Mouse (Mus musculus): Measurements from ENCODE around the gene Hexb. TPM values are rescaled to one million over a fixed set of nuclear protein-coding genes. Genes with fewer than 3 reads are reported as not detected.

Gene Hexb
- polyA plus RNA-seq, 1 experiment from 2014 or later = 46.5 TPM

DNA sequence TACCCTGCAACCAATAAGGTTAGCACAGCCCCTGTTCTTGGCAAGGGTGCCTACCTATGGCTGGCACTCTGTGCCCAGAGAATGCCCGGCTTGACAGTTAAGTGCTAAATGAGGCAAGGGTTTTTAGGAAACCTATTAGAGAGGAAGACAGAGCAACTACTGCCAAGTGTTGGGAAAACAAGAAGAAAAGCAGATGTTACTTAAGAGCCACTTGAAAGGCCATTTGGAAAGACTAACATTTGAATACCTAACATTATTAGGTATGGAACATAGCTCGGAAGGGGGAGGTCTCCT, 1.3 kb downstream of the Hexb start:
- no peak for ATAC-seq (replicated peaks; ENCODE audit: extremely low read depth, insufficient read depth, low FRiP score)
- no peaks in the 10 kb centered on the region for H3K27me3 ChIP-seq (ENCODE audit: control insufficient read depth, insufficient read depth, low read length)
- H3K27ac ChIP-seq (ENCODE audit: low read length) = no peak overlapping the region
- no peaks in the 10 kb centered on the region for H3K36me3 ChIP-seq (ENCODE audit: control insufficient read depth, insufficient read depth)
- 82% methylated on average over 2 of the region's 2 CpGs for WGBS
- no peaks in the 10 kb centered on the region for H3K9me3 ChIP-seq (replicated peaks; ENCODE audit: control insufficient read depth, low read length)
- H3K4me2 ChIP-seq (ENCODE audit: low read depth, low read length) = no peak overlapping the region
- no peak overlapping the region for H3K9ac ChIP-seq (ENCODE audit: low read length)
- H3K4me3 ChIP-seq (ENCODE audit: low read length) = no peak overlapping the region
- peaks cover 2% of the 10 kb centered on the region; the same call in 1 of the 2 replicates for H3K4me1 ChIP-seq (ENCODE audit: control insufficient read depth, insufficient read depth, low read length)

DNA sequence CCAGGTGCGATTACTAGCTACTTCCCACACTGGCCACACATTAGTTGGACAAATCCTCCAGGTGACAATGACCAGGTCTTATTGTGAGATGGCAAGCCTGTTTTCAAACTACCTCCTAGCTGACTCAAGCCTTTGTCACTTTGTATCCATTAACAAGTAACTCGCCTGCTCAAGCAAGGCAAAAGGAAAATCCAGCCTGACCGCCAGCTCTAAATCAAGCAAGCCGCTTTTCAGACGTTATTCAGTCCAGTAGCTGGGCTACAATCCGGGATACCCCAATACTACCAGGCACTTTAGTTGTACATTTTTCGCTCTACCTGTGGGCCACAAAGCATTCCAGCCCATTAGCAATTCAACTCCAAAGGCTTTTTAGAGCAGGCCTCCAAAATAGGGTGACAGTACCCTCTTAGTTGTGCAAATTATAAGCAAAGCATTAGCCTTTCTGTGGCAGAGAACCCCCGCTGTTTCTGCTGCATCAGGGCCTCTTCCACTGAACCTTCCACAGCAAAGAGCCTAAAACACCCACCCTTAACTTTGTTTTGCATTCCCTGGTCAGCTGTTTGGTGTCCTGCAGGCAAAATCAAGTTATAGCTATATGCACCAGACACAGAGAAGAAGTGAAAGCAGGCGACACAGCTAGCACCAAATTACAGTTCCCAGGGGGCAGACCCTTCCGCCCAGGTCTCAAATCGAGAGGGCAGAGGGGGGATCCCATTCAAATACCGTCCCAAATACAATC, 1.8 kb downstream of the Hexb start:
- H3K4me3 ChIP-seq (ENCODE audit: low read length) = no peak overlapping the region
- no peak for ATAC-seq (replicated peaks; ENCODE audit: extremely low read depth, insufficient read depth, low FRiP score)
- H3K9ac ChIP-seq (ENCODE audit: low read length) = no peak overlapping the region
- H3K9me3 ChIP-seq (replicated peaks; ENCODE audit: control insufficient read depth, low read length) = no peaks in the 10 kb centered on the region
- H3K27ac ChIP-seq (ENCODE audit: low read length) = no peak overlapping the region
- no peaks in the 10 kb centered on the region for H3K36me3 ChIP-seq (ENCODE audit: control insufficient read depth, insufficient read depth)
- peaks cover 2% of the 10 kb centered on the region; the same call in 1 of the 2 replicates for H3K4me1 ChIP-seq (ENCODE audit: control insufficient read depth, insufficient read depth, low read length)
- H3K4me2 ChIP-seq (ENCODE audit: low read depth, low read length) = no peak overlapping the region
- H3K27me3 ChIP-seq (ENCODE audit: control insufficient read depth, insufficient read depth, low read length) = no peaks in the 10 kb centered on the region
- WGBS = 81% methylated on average over 12 of the region's 12 CpGs

DNA sequence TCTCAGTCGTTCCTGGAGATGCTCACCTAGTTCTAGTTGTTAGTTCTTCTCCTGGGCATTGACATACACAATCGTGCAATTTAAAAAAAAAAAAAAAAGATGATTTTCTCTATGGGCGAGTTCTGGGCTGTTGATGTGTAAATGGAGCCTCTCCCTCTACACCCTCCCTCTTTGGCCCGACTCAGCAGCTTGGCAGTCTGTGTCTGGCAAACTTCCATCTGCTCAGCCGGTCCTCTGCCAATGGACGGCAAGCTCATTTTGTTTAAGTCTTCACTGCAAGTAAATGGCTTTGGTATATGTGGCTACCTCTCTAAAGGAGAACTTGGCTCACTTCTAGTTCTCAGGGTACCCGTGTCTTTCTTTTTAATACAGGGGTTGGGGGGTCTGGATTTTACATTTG, 4.7 kb downstream of the Hexb start:
- no peak overlapping the region for H3K27ac ChIP-seq (ENCODE audit: low read length)
- H3K4me2 ChIP-seq (ENCODE audit: low read depth, low read length) = no peak overlapping the region
- WGBS = 38% methylated on average over 7 of the region's 7 CpGs
- H3K9ac ChIP-seq (ENCODE audit: low read length) = no peak overlapping the region
- no peak for ATAC-seq (replicated peaks; ENCODE audit: extremely low read depth, insufficient read depth, low FRiP score)
- H3K36me3 ChIP-seq (ENCODE audit: control insufficient read depth, insufficient read depth) = no peaks in the 10 kb centered on the region
- no peaks in the 10 kb centered on the region for H3K27me3 ChIP-seq (ENCODE audit: control insufficient read depth, insufficient read depth, low read length)
- H3K4me3 ChIP-seq (ENCODE audit: low read length) = no peak overlapping the region
- peaks cover 2% of the 10 kb centered on the region; the same call in 1 of the 2 replicates for H3K4me1 ChIP-seq (ENCODE audit: control insufficient read depth, insufficient read depth, low read length)
- no peaks in the 10 kb centered on the region for H3K9me3 ChIP-seq (replicated peaks; ENCODE audit: control insufficient read depth, low read length)

DNA sequence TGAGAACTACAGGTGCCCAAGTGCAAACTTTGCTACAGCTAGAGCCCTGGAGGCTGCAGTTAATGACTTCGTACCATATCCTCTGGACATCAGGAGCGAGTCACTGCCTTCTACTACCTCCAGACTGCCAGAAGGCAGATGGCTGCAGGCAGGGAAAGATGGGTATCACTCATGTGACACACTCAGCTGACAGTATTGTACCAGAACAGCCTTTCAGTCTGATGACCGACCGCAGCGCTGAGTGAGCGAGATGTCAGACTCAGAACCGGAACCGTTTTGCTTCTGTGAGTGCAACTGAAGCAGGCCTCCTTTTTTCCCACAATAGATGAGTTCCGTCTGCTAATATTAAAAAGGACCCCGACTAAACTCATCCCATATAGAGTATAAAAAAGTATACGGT, 5.5 kb downstream of the Hexb start:
- H3K4me1 ChIP-seq (ENCODE audit: control insufficient read depth, insufficient read depth, low read length) = peaks cover 5% of the 10 kb centered on the region
- 88% methylated on average over 11 of the region's 11 CpGs for WGBS
- no peak overlapping the region for H3K4me2 ChIP-seq (ENCODE audit: low read depth, low read length)
- no peak for ATAC-seq (replicated peaks; ENCODE audit: extremely low read depth, insufficient read depth, low FRiP score)
- H3K27me3 ChIP-seq (ENCODE audit: control insufficient read depth, insufficient read depth, low read length) = no peaks in the 10 kb centered on the region
- H3K9ac ChIP-seq (ENCODE audit: low read length) = no peak overlapping the region
- no peaks in the 10 kb centered on the region for H3K36me3 ChIP-seq (ENCODE audit: control insufficient read depth, insufficient read depth)
- no peak overlapping the region for H3K27ac ChIP-seq (ENCODE audit: low read length)
- H3K4me3 ChIP-seq (ENCODE audit: low read length) = no peak overlapping the region
- H3K9me3 ChIP-seq (replicated peaks; ENCODE audit: control insufficient read depth, low read length) = no peaks in the 10 kb centered on the region

DNA sequence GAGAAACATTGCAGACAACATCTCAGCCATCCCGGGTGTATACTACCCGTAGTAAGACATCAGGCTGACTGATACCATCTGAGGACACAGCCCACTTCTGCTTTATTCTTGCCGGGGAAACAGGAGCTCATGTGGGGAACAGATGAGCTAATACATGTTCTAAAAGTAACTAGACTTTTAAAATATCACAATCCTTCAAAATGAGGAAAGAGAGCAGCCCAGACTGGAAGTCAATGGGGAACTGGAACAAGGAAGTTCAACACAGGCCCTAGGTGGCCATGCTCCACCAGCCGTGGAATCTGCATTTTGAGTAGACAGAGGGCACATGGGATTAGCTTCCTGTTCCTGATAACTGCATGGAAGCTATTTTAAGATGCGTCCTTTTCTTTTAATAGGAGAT, 10.5 kb downstream of the Hexb start:
- H3K27ac ChIP-seq (ENCODE audit: low read length) = no peak overlapping the region
- no peak for ATAC-seq (replicated peaks; ENCODE audit: extremely low read depth, insufficient read depth, low FRiP score)
- no peak overlapping the region for H3K9ac ChIP-seq (ENCODE audit: low read length)
- H3K4me2 ChIP-seq (ENCODE audit: low read depth, low read length) = no peak overlapping the region
- H3K4me3 ChIP-seq (ENCODE audit: low read length) = no peak overlapping the region
- WGBS = 59% methylated on average over 5 of the region's 5 CpGs
- H3K9me3 ChIP-seq (replicated peaks; ENCODE audit: control insufficient read depth, low read length) = no peaks in the 10 kb centered on the region
- H3K27me3 ChIP-seq (ENCODE audit: control insufficient read depth, insufficient read depth, low read length) = no peaks in the 10 kb centered on the region
- no peaks in the 10 kb centered on the region for H3K36me3 ChIP-seq (ENCODE audit: control insufficient read depth, insufficient read depth)
- peaks cover 13% of the 10 kb centered on the region for H3K4me1 ChIP-seq (ENCODE audit: control insufficient read depth, insufficient read depth, low read length)

DNA sequence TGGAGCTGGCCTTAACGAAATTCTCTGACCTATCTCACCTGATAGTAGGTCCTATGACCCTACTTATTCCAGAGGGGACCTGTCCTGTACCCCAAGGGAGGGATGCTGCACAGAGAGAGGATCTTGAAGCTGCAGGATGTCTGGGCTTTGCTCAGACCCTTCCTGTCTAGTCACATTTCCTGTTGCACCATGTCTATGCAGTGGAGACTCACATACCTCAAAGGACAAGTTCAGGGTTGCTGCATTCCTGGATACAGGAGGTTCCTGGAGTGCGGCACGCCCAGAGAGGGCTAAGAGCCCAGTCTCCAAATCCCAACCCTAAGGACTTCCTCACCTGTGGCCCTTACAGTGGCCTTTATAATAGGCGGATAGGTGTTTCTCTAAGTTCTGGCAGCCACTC, 11.8 kb downstream of the Hexb start:
- WGBS = 74% methylated on average over 4 of the region's 4 CpGs
- Histone ChIP-seq H3K4me2 (ENCODE audit: low read depth, low read length) (no peak overlapping the region), H3K9me3 (replicated peaks; ENCODE audit: control insufficient read depth, low read length) (no peaks in the 10 kb centered on the region), H3K4me1 (ENCODE audit: control insufficient read depth, insufficient read depth, low read length) (peaks cover 13% of the 10 kb centered on the region), H3K36me3 (ENCODE audit: control insufficient read depth, insufficient read depth) (no peaks in the 10 kb centered on the region), H3K27ac (ENCODE audit: low read length) (no peak overlapping the region), H3K4me3 (ENCODE audit: low read length) (no peak overlapping the region), H3K9ac (ENCODE audit: low read length) (no peak overlapping the region), H3K27me3 (ENCODE audit: control insufficient read depth, insufficient read depth, low read length) (no peaks in the 10 kb centered on the region)
- no peak for ATAC-seq (replicated peaks; ENCODE audit: extremely low read depth, insufficient read depth, low FRiP score)

DNA sequence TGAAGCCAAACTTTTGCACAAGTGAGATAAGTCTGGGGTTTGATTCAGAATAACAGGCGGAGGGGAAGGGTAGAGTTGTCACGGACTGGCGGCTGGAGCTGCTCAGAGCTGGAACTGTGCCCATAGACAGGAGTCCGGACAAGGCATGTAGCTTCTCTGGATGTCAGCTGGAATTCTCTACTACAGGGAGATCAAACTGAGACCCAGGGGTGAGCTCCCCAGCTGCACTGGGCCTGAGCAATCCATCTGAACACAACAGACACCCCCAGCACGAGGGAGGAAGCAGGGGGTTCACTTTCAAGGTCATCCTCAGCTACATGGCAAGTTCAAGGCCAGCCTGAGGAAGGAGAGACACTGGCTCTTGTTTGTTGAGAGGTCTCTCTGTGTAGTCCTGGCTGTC, 13.5 kb downstream of the Hexb start:
- no peak overlapping the region for H3K4me2 ChIP-seq (ENCODE audit: low read depth, low read length)
- H3K27me3 ChIP-seq (ENCODE audit: control insufficient read depth, insufficient read depth, low read length) = no peaks in the 10 kb centered on the region
- peak overlapping the region; percentile 67 for H3K27ac ChIP-seq (ENCODE audit: low read length)
- no peak overlapping the region for H3K9ac ChIP-seq (ENCODE audit: low read length)
- H3K9me3 ChIP-seq (replicated peaks; ENCODE audit: control insufficient read depth, low read length) = no peaks in the 10 kb centered on the region
- H3K4me1 ChIP-seq (ENCODE audit: control insufficient read depth, insufficient read depth, low read length) = peaks cover 13% of the 10 kb centered on the region
- WGBS = 32% methylated on average over 5 of the region's 5 CpGs
- peak; percentile 28; the same call in 1 of the 2 replicates for ATAC-seq (replicated peaks; ENCODE audit: extremely low read depth, insufficient read depth, low FRiP score)
- no peak overlapping the region for H3K4me3 ChIP-seq (ENCODE audit: low read length)
- H3K36me3 ChIP-seq (ENCODE audit: control insufficient read depth, insufficient read depth) = peaks cover 4% of the 10 kb centered on the region

DNA sequence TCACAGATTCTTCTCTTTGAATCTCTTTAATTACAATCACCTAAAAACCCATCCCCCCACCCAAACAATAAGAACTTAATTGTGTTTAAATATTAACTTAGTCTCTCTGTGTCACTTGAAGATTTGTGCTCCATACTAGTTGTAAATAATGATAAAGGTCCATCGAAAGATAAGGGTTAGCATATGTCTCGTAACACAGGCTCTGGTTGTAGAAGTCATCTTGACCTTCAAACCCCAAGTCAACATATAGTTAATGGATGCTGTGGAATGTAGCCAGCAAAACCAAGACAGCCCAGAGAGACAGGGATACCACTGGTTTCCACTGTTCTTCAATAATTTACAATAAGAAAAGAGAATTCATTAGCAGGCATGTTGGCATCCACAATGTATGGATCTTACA, 14.0 kb downstream of the Hexb start:
- WGBS = 79% methylated on average over 2 of the region's 2 CpGs
- Histone ChIP-seq H3K9ac (ENCODE audit: low read length) (no peak overlapping the region), H3K27me3 (ENCODE audit: control insufficient read depth, insufficient read depth, low read length) (no peaks in the 10 kb centered on the region), H3K4me1 (ENCODE audit: control insufficient read depth, insufficient read depth, low read length) (peaks cover 13% of the 10 kb centered on the region), H3K27ac (ENCODE audit: low read length) (no peak overlapping the region; the same call in 1 of the 2 replicates), H3K4me3 (ENCODE audit: low read length) (no peak overlapping the region), H3K9me3 (replicated peaks; ENCODE audit: control insufficient read depth, low read length) (no peaks in the 10 kb centered on the region), H3K4me2 (ENCODE audit: low read depth, low read length) (no peak overlapping the region), H3K36me3 (ENCODE audit: control insufficient read depth, insufficient read depth) (peaks cover 8% of the 10 kb centered on the region)
- ATAC-seq (replicated peaks; ENCODE audit: extremely low read depth, insufficient read depth, low FRiP score) = no peak

DNA sequence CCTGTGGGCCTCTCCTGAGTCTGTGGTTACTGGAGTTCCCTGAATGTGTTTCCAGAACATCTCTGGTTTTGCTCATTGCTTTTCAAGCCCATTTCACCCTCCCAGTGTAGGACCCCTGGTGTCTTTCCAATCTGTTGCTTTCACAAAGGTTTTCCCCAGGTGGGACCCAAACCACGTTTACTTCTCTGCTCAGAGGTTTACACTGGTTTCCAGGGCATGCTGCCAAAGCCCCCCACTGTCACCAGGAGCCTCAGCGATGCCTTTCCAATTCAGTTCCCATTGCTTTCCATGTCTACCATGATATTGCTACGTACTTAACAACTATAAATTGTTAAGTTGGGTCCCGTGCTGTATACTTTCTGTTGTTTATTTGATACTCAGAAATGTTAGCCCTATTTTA, 15.3 kb downstream of the Hexb start:
- Histone ChIP-seq H3K9ac (ENCODE audit: low read length) (no peak overlapping the region), H3K4me3 (ENCODE audit: low read length) (no peak overlapping the region), H3K9me3 (replicated peaks; ENCODE audit: control insufficient read depth, low read length) (no peaks in the 10 kb centered on the region), H3K4me2 (ENCODE audit: low read depth, low read length) (no peak overlapping the region), H3K36me3 (ENCODE audit: control insufficient read depth, insufficient read depth) (peaks cover 11% of the 10 kb centered on the region), H3K27ac (ENCODE audit: low read length) (no peak overlapping the region), H3K27me3 (ENCODE audit: control insufficient read depth, insufficient read depth, low read length) (no peaks in the 10 kb centered on the region), H3K4me1 (ENCODE audit: control insufficient read depth, insufficient read depth, low read length) (peaks cover 12% of the 10 kb centered on the region)
- ATAC-seq (replicated peaks; ENCODE audit: extremely low read depth, insufficient read depth, low FRiP score) = no peak
- 75% methylated on average over 4 of the region's 4 CpGs for WGBS
